8 mouse cellular contexts compared by ENCODE assay signal in genomic region chr10:77127926-77128325, GRCm38 (mm10). TPM values are rescaled to one million over a fixed set of nuclear protein-coding genes. Genes with fewer than 3 reads are reported as not detected.
A peak's percentile ranks its signal among the peaks of the same experiment; 100 is the strongest.
DNase-seq lines count a peak whose midpoint lies in the region.

No protein-coding gene starts in this region.

- DNase-seq in heart, adult 11 months = peak; percentile 93
- DNase-seq in heart, postnatal 25 days (ENCODE audit: low spot score) = no peak
- DNase-seq in 3T3-L1 (ENCODE audit: low read depth, low spot score) = peak; percentile 76
- DNase-seq in embryo, embryonic 11 days = peak; percentile 46
- peak; percentile 80 to 87 for DNase-seq in kidney, postnatal 4 days
- DNase-seq in thymus, postnatal 10 days (ENCODE audit: low spot score in 2 of 2) = no peak
- DNase-seq in thymus, adult 18-20 months = no peak
- DNase-seq in urinary bladder, postnatal 25 days (ENCODE audit: low spot score) = no peak

- intact Hi-C loops in heart, postnatal 25 days (cut with DNase I) = no loop called here

RNA-seq across cellular contexts. Expression of gene Col18a1, which starts 38.4 kb away (rescaled TPM):
- 10 to 100 TPM; 13.0 to 15.3 TPM for total RNA-seq in heart, postnatal 25 days (2021)

Comparison
In these comparisons a context has a peak if more than half of its experiments do, and no peak if none do; other contexts are left out.
1. DNase-seq: peak in heart, adult 11 months (single experiment), 3T3-L1 (single experiment), embryo, embryonic 11 days (single experiment) and kidney, postnatal 4 days (2 of 2); none in heart, postnatal 25 days (single experiment), thymus, postnatal 10 days (0 of 2), thymus, adult 18-20 months (0 of 2) and urinary bladder, postnatal 25 days (single experiment).